Mouse (Mus musculus) neutrophil, adult 59 days (primary cell): Measurements from ENCODE around the gene Cxcr3. TPM values are rescaled to one million over a fixed set of nuclear protein-coding genes. Genes with fewer than 3 reads are reported as not detected.

ENCODE experiments used
- total RNA-seq, 2 experiments: library from RNA; stranded (reverse); gene quantifications; 1 replicate in 1 of 2; 2 replicates in 1 of 2; pipeline ENCODE4 v1.2.4; 2023

Cxcr3 gene
- total RNA-seq = 1 to 10 TPM; 1.2 to 1.5 TPM

GRCm38 (mm10) chrX:101733828-101734319 is at the start of gene Cxcr3:
TSS of gene Cxcr3 (minus strand) at chrX:101734269.

Other genes with a start within 250 kb of the Cxcr3 start
- gene Taf1, start 201.5 kb downstream of the Cxcr3 start, total RNA-seq = 10 to 100 TPM; 24.9 to 25.9 TPM
- gene Ogt, start 94.2 kb downstream of the Cxcr3 start, total RNA-seq = 100 to 1,000 TPM; 239 to 243 TPM
- not detected for gene Gm4779, start 60.2 kb upstream of the Cxcr3 start, total RNA-seq
- gene 8030474K03Rik, start 60.4 kb upstream of the Cxcr3 start, total RNA-seq = not detected
- 100 to 1,000 TPM; 136 to 165 TPM for gene Nhsl2, start 115.1 kb upstream of the Cxcr3 start, total RNA-seq